Mouse (Mus musculus): ENCODE data around the gene Ereg. TPM values are rescaled to one million over a fixed set of nuclear protein-coding genes. Genes with fewer than 3 reads are reported as not detected.

Ereg gene
- polyA plus RNA-seq, 1 experiment from 2014 or later, result 0.11 TPM

DNA sequence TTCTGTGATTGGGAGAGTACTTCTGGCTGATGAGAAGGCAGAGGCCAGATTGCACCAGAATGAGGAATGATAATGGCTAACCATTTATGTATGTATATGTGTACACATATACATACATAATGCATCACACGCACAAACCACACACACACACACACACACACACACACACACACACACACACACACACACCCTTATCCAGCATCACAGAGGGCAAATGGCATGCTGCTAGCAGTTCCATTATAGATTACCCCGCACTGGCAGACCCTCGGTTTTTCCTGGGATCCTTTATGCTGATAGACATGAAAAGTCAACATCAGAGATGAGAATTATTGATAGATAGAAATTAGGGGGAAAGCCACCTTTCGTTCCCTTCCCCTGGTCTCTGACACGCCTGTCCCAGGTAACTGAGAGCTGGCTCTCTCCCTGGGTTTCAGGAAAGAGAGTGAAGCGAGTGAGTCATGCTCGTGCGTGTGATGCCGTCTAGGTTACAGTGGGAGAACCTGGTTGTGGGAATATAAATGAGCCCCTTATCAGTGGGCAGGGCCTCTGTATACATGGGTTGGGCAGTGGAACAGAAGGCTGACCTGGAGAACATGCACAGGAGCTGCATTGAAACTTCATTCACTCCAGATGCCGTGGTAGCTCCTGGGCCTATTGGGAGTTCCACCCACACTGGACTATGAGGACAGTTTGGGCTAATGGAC, 23.6 kb downstream of the Ereg start:
- Histone ChIP-seq H3K27ac (ENCODE audit: low read length) (no peak overlapping the region), H3K4me3 (ENCODE audit: low read depth, low read length) (no peak overlapping the region), H3K9ac (ENCODE audit: low read depth, low read length) (no peak overlapping the region), H3K4me2 (ENCODE audit: low read depth, low read length) (no peak overlapping the region), H3K9me3 (replicated peaks; ENCODE audit: control insufficient read depth, low read length) (no peaks in the 10 kb centered on the region), H3K36me3 (ENCODE audit: control insufficient read depth, insufficient read depth) (no peaks in the 10 kb centered on the region), H3K4me1 (ENCODE audit: control insufficient read depth, low read depth, low read length) (no peaks in the 10 kb centered on the region), H3K27me3 (ENCODE audit: control insufficient read depth, insufficient read depth, low read depth, low read length) (no peaks in the 10 kb centered on the region)
- no peak for ATAC-seq (ENCODE audit: low read depth)
- 66% methylated on average over 10 of the region's 10 CpGs for WGBS (ENCODE audit: insufficient replicate concordance)

DNA sequence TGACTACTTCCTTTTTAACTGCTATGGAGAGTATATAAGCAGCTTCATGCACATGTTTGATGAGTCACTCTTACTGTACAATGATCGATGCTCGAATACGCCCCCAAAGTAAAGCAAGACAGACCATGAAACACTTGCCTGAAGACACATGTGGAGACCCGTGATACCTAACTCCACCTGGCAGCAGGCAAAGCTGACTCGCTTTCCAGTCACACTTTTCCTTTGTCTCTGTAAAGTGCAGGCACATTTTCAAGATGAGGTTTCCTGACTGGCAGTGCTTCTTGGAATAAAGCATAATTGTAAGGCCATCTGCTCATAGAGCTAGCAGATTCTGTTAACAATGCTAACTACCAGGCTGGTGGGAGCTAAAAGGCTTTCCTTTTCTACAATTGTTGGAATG, 27.3 kb downstream of the Ereg start:
- 63% methylated on average over 5 of the region's 5 CpGs for WGBS (ENCODE audit: insufficient replicate concordance)
- no peak overlapping the region for H3K9ac ChIP-seq (ENCODE audit: low read depth, low read length)
- no peaks in the 10 kb centered on the region for H3K36me3 ChIP-seq (ENCODE audit: control insufficient read depth, insufficient read depth)
- ATAC-seq (ENCODE audit: low read depth), result no peak
- H3K9me3 ChIP-seq (replicated peaks; ENCODE audit: control insufficient read depth, low read length), result no peaks in the 10 kb centered on the region
- no peaks in the 10 kb centered on the region for H3K27me3 ChIP-seq (ENCODE audit: control insufficient read depth, insufficient read depth, low read depth, low read length)
- H3K4me2 ChIP-seq (ENCODE audit: low read depth, low read length), result no peak overlapping the region
- H3K4me1 ChIP-seq (ENCODE audit: control insufficient read depth, low read depth, low read length), result no peaks in the 10 kb centered on the region
- H3K27ac ChIP-seq (ENCODE audit: low read length), result no peak overlapping the region
- no peak overlapping the region for H3K4me3 ChIP-seq (ENCODE audit: low read depth, low read length)

DNA sequence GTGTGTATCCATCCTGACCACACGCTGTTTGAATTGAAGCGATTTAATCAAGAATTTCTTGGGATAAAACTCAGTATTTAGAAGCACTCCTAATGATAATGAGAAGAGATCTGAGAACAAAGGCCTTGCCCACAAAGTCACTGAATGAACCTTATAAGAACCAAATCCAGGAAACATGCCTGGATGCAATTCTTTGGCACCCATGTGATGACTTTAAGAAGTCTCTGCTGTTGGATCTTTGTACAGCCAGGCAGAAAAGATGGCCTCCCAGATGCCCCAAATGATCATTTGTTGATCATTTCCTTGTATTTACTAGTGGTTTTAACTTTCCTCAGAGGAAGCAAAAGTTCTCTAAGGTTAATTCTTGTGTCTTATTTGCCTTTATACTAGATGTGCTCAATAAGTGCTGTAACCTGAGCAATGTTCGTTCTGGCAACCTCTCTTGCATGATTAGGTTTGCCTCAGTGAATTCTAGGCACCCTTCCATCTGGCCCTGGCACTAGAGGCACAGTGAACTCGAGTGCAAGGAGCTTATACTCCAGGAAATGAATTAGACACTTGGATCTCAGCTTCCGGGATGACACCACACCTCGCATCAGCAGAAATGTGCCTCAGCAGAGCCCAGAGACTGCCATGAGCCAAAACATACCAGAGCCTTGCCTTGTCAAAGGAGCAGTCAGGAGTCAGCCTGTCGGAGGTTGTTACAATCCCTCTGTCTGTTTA, 29.7 kb downstream of the Ereg start:
- WGBS (ENCODE audit: insufficient replicate concordance), result 56% methylated on average over 7 of the region's 7 CpGs
- H3K4me1 ChIP-seq (ENCODE audit: control insufficient read depth, low read depth, low read length), result no peaks in the 10 kb centered on the region
- H3K27ac ChIP-seq (ENCODE audit: low read length), result no peak overlapping the region
- H3K36me3 ChIP-seq (ENCODE audit: control insufficient read depth, insufficient read depth), result no peaks in the 10 kb centered on the region
- no peak overlapping the region for H3K4me2 ChIP-seq (ENCODE audit: low read depth, low read length)
- no peak overlapping the region for H3K9ac ChIP-seq (ENCODE audit: low read depth, low read length)
- H3K27me3 ChIP-seq (ENCODE audit: control insufficient read depth, insufficient read depth, low read depth, low read length), result no peaks in the 10 kb centered on the region
- H3K4me3 ChIP-seq (ENCODE audit: low read depth, low read length), result no peak overlapping the region
- H3K9me3 ChIP-seq (replicated peaks; ENCODE audit: control insufficient read depth, low read length), result no peaks in the 10 kb centered on the region
- ATAC-seq (ENCODE audit: low read depth), result no peak

DNA sequence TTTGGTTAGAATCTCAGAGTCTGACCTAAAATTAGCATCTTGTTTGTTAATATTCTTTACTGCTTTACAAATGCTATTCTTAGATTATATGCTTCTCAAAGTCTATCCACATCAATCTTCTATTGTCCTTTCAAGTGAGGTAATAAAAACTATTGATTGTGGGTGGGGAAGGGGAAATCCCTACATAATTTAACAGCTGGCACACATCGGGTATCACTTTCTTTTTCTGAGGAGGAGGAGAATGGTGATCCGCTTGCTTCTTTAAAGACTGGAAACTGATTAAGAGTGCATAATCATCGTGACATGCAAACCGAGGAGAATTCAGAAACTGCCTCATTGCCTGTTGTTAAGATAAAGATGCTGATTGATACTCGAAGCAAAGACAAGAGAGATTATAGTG, 31.8 kb downstream of the Ereg start:
- Histone ChIP-seq H3K4me1 (ENCODE audit: control insufficient read depth, low read depth, low read length) (no peaks in the 10 kb centered on the region), H3K9ac (ENCODE audit: low read depth, low read length) (no peak overlapping the region), H3K36me3 (ENCODE audit: control insufficient read depth, insufficient read depth) (no peaks in the 10 kb centered on the region), H3K27me3 (ENCODE audit: control insufficient read depth, insufficient read depth, low read depth, low read length) (no peaks in the 10 kb centered on the region), H3K27ac (ENCODE audit: low read length) (no peak overlapping the region), H3K4me3 (ENCODE audit: low read depth, low read length) (no peak overlapping the region), H3K4me2 (ENCODE audit: low read depth, low read length) (no peak overlapping the region), H3K9me3 (replicated peaks; ENCODE audit: control insufficient read depth, low read length) (no peaks in the 10 kb centered on the region)
- WGBS (ENCODE audit: insufficient replicate concordance), result 63% methylated on average over 5 of the region's 5 CpGs
- ATAC-seq (ENCODE audit: low read depth), result no peak

DNA sequence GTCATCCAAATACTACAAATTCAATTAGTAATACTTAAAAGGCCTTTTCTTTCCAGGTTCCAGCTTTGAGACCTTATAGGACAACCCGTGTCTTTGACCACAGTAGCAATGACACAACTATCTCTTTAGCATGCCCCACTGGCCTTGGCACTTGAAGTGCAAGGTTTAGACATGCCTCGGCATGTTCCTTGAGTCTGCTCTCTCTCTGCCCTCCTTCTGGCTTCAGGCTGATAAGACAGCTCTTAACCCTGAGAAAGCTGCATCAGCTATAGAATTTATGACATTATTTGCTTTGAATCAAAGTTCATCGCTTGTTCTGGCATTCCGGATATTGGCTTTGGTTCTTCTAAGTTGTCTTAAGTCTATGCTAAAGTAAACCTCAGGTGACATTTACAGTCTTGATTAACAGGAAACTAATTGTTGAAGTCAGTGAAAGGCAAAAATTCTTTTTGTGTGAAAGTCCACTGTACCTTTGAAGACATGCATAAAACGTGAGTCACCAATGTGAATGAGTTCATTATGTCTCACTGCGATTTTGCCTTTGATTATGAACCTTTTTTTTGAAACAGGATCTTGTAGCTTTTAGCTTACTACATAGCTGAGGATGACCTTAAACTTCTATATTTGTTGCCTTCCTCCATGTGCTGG, 35.7 kb downstream of the Ereg start:
- no peak for ATAC-seq (ENCODE audit: low read depth)
- H3K9me3 ChIP-seq (replicated peaks; ENCODE audit: control insufficient read depth, low read length), result no peaks in the 10 kb centered on the region
- 65% methylated on average over 6 of the region's 6 CpGs for WGBS (ENCODE audit: insufficient replicate concordance)

DNA sequence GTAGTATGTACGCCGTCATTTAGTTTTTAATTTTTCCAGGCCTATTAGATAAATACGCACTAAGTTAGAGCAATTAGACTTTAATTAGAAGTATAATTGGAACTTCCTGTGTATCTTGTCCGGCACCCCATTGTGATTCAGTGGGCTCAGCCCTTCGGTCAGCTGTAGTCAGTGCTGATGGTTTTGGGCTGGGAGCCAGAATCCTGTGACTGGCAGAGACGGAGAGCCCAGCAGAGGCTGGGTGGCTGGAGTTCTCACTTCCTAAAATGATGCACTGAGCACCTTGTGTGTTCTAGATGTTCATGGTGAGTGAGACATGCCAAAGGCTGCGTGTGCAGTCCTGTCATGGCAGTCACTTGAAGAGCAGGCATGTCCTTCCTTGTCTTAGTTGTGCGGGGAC, 36.6 kb downstream of the Ereg start:
- H3K9me3 ChIP-seq (replicated peaks; ENCODE audit: control insufficient read depth, low read length), result no peaks in the 10 kb centered on the region
- no peaks in the 10 kb centered on the region for H3K4me1 ChIP-seq (ENCODE audit: control insufficient read depth, low read depth, low read length)
- ATAC-seq (ENCODE audit: low read depth), result no peak
- no peak overlapping the region for H3K27ac ChIP-seq (ENCODE audit: low read length)
- no peaks in the 10 kb centered on the region for H3K27me3 ChIP-seq (ENCODE audit: control insufficient read depth, insufficient read depth, low read depth, low read length)
- no peak overlapping the region for H3K9ac ChIP-seq (ENCODE audit: low read depth, low read length)
- 66% methylated on average over 8 of the region's 8 CpGs for WGBS (ENCODE audit: insufficient replicate concordance)
- no peaks in the 10 kb centered on the region for H3K36me3 ChIP-seq (ENCODE audit: control insufficient read depth, insufficient read depth)
- H3K4me3 ChIP-seq (ENCODE audit: low read depth, low read length), result no peak overlapping the region
- H3K4me2 ChIP-seq (ENCODE audit: low read depth, low read length), result no peak overlapping the region

More for the DNA sequence above, 35.7 kb downstream of the Ereg start:
- H3K36me3 ChIP-seq (ENCODE audit: control insufficient read depth, insufficient read depth), result no peaks in the 10 kb centered on the region
- H3K9ac ChIP-seq (ENCODE audit: low read depth, low read length), result no peak overlapping the region
- no peaks in the 10 kb centered on the region for H3K27me3 ChIP-seq (ENCODE audit: control insufficient read depth, insufficient read depth, low read depth, low read length)
- no peak overlapping the region for H3K4me3 ChIP-seq (ENCODE audit: low read depth, low read length)
- no peak overlapping the region for H3K4me2 ChIP-seq (ENCODE audit: low read depth, low read length)
- H3K4me1 ChIP-seq (ENCODE audit: control insufficient read depth, low read depth, low read length), result no peaks in the 10 kb centered on the region
- no peak overlapping the region for H3K27ac ChIP-seq (ENCODE audit: low read length)

DNA sequence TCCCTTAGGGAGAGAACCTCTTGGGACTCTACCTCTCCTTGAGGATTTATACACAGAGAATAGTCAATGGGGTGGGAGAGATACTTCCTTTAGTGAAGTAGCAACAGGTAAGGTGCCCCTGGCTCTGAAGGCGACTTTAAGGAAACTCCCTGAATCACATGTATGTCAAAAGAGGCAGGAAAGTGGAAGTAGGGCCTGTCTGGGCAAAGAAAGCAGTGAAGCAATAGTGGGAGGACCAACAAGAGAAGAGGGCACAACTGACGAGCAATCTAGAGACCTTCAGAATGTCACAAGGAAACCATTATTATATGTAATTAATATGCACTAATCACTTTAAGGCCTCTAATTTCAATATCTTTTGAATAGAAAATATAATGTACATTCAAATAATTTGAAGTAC, 39.5 kb downstream of the Ereg start:
- Histone ChIP-seq H3K4me3 (ENCODE audit: low read depth, low read length) (no peak overlapping the region), H3K27me3 (ENCODE audit: control insufficient read depth, insufficient read depth, low read depth, low read length) (no peaks in the 10 kb centered on the region), H3K9ac (ENCODE audit: low read depth, low read length) (no peak overlapping the region), H3K27ac (ENCODE audit: low read length) (no peak overlapping the region), H3K4me2 (ENCODE audit: low read depth, low read length) (no peak overlapping the region), H3K36me3 (ENCODE audit: control insufficient read depth, insufficient read depth) (no peaks in the 10 kb centered on the region), H3K4me1 (ENCODE audit: control insufficient read depth, low read depth, low read length) (no peaks in the 10 kb centered on the region), H3K9me3 (replicated peaks; ENCODE audit: control insufficient read depth, low read length) (no peaks in the 10 kb centered on the region)
- ATAC-seq (ENCODE audit: low read depth), result no peak
- 35% methylated on average over 2 of the region's 2 CpGs for WGBS (ENCODE audit: insufficient replicate concordance)

DNA sequence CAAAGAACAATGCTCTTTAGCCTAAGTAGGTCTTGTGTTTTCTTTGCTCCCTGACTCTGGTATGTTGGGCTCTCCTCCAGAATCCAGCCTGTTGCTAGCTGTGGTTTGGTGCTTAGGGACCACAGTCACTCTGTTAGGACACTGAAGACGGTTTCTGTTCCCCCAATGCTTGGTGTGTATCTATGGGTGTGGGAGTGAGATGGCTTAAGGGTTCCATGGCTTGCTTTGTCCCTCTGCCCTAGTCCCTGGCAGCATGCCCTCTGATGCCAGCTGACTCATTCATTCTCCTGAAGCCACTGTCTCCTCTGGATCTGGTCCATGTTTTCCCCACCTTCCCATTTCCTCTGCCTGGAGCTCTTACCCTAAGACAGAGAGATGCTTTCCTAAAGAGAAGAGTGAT, 40.2 kb downstream of the Ereg start:
- no peaks in the 10 kb centered on the region for H3K27me3 ChIP-seq (ENCODE audit: control insufficient read depth, insufficient read depth, low read depth, low read length)
- H3K4me1 ChIP-seq (ENCODE audit: control insufficient read depth, low read depth, low read length), result no peaks in the 10 kb centered on the region
- no peaks in the 10 kb centered on the region for H3K9me3 ChIP-seq (replicated peaks; ENCODE audit: control insufficient read depth, low read length)
- H3K27ac ChIP-seq (ENCODE audit: low read length), result no peak overlapping the region
- 59% methylated on average over 1 of the region's 1 CpGs for WGBS (ENCODE audit: insufficient replicate concordance)
- ATAC-seq (ENCODE audit: low read depth), result no peak
- H3K4me2 ChIP-seq (ENCODE audit: low read depth, low read length), result no peak overlapping the region
- H3K4me3 ChIP-seq (ENCODE audit: low read depth, low read length), result no peak overlapping the region
- no peaks in the 10 kb centered on the region for H3K36me3 ChIP-seq (ENCODE audit: control insufficient read depth, insufficient read depth)
- no peak overlapping the region for H3K9ac ChIP-seq (ENCODE audit: low read depth, low read length)

DNA sequence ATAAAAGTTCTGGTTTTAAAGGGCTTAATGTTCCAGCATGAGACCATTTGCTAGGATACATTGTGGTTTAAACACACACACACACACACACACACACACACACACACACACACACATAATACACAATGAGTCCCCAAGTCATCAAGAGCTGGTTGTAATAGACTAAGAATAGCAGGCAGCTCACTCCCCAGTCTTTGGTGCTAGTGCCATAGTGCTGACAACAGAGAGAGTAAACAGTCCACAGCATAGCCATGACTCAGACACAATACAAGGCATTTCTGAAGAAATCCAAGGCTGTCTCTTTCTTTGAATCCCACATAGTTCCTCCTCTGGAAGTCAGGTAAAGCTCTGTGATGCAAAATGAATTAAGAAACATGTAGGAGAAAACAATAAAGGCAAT, 44.2 kb downstream of the Ereg start:
- Histone ChIP-seq H3K27ac (ENCODE audit: low read length) (no peak overlapping the region), H3K27me3 (ENCODE audit: control insufficient read depth, insufficient read depth, low read depth, low read length) (no peaks in the 10 kb centered on the region), H3K4me1 (ENCODE audit: control insufficient read depth, low read depth, low read length) (no peaks in the 10 kb centered on the region), H3K36me3 (ENCODE audit: control insufficient read depth, insufficient read depth) (no peaks in the 10 kb centered on the region), H3K4me2 (ENCODE audit: low read depth, low read length) (no peak overlapping the region), H3K9me3 (replicated peaks; ENCODE audit: control insufficient read depth, low read length) (no peaks in the 10 kb centered on the region), H3K4me3 (ENCODE audit: low read depth, low read length) (no peak overlapping the region), H3K9ac (ENCODE audit: low read depth, low read length) (no peak overlapping the region)
- ATAC-seq (ENCODE audit: low read depth), result no peak

Data from liver, embryonic 16.5 days (tissue).